Mouse (Mus musculus) left cerebral cortex, adult 6 months (tissue): Measurements from ENCODE around the gene Mtfp1. TPM values are rescaled to one million over a fixed set of nuclear protein-coding genes. Genes with fewer than 3 reads are reported as not detected.

Experiments used
- long read RNA-seq, 2 experiments: library from polyadenylated mRNA; unstranded; transcript quantifications; one replicate each; pipeline ENCODE4 v2.0.0; 2019 to 2020
- polyA plus RNA-seq: library from polyadenylated mRNA; unstranded; fragments of <200 nt; fragmentation: Nextera tagmentation; gene quantifications from 2 replicates; pipeline ENCODE4 v1.2.3, GENCODE M21; 2021

Gene Mtfp1
- polyA plus RNA-seq, result 119 and 156 TPM in 2 replicates
- long read RNA-seq, experiment 1, transcript Mtfp1-201 (4 exons, 1,411 nt), result major isoform, 381 of 431 reads
- long read RNA-seq, experiment 1, partial matches to known transcripts, result 20 of 431 reads
- long read RNA-seq, experiment 1, other reads (novel, unspliced or antisense), result 30 of 431 reads
- long read RNA-seq, experiment 2, transcript Mtfp1-201 (4 exons, 1,411 nt), result major isoform, 158 of 205 reads
- long read RNA-seq, experiment 2, partial matches to known transcripts, result 40 of 205 reads
- long read RNA-seq, experiment 2, other reads (novel, unspliced or antisense), result 7 of 205 reads

DNA sequence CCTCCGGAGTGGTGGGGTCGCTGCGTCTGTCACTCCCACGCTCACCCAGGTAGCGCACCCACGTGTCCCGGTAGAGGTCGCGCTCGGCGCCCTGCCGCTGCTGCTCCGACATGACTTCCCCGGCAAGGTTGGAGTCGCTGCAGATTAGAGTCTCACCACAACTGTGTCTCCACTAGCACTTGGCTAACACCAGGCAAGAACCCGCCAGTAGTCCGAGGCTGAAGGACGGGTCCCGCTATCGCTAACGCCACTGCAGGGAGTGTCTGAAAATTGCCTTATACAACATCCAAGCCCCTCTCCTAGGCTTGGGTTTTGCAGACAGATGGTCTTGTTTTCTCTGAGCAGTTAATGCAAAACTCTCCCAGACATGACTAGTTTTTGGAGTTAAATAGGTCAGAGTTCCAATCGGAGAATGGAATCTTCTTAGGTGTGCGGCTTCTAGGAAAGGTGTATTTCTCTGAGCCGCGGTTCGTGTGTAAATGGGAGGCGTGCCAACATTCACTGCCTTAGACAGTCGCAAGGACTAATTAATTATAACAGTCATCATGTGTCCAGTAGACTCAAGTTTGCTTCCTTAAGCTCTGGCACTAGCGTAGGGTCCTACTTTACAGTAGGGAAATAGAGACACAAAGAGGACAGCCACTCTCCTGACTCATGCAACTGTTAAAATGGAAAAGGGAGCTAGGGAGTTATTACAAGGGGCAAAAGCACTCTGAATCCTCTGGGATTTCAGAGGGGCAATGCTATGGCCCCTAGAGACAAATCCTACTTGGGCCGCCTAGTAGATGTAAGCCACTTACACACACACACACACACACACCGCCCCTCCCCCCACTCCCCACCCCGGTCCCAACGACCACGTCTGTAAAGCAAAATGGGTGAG is at the start of gene Mtfp1:
Gene Mtfp1 (minus strand): TSS at position 275 of the 883 bp plus-strand sequence.

GRCm38 (mm10) chr11:4134986-4135935 is 40.0 kb upstream of the Mtfp1 start, which contains the start of gene Rnf215:
Rnf215 (plus strand) TSS chr11:4135202.

DNA sequence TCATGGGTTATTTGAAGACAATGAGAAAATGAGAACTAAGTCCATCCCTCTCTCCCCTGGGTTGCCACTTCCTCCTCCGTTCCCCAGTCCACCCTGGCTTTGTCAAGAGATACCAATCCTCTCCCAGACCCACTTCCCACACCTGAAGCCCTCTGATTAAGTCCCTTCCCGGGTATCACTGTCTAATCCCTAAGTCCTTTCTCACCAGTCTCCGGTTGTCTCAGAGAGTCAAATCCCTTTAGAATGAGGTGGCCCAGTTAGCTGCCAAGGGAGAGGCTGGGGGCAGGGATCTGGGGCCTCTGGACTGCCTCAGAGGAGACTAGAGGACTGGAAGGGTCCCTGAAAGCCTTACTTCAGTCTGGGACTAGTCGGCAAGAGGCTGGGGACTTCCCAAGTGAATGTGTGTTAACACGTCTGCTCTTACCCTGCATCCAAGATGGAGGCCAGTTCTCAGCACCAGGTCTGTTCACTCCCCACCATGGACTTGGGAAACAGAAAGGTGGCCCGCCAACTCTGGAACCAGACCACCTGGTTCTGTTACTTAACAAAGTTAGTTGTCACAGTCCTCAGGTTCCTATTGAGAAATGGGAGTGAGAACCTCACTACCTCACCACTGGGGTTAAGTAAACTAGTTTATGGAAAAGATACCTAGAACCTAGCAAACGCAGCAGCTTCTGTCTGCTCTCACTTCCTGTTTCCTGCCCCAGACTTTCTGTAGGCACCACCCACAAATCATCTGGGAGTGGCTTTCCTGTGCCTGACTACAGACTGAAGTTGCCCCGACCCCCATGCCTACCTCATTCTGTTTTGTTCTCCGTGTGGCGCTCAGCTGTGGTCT is 27.7 kb upstream of the Mtfp1 start, which contains the start of gene Sec14l2:
Gene Sec14l2 (minus strand): TSS at position 674 of the 838 bp plus-strand sequence.

GRCm38 (mm10) chr11:4064627-4065122 is 30.6 kb downstream of the Mtfp1 start, which contains the start of gene Sec14l3:
Sec14l3 (plus strand) TSS chr11:4064841.

Other genes starting within 250 kb of the Mtfp1 start
- gene Osbp2, start 231.5 kb downstream of the Mtfp1 start, polyA plus RNA-seq, result 14.4 and 32.5 TPM in 2 replicates
- gene 4921536K21Rik, start 200.3 kb downstream of the Mtfp1 start, polyA plus RNA-seq, result 0.20 and 0.23 TPM in 2 replicates
- gene Dusp18, start 200.2 kb downstream of the Mtfp1 start, polyA plus RNA-seq, result 11.0 and 15.8 TPM in 2 replicates
- 11.6 and 15.8 TPM in 2 replicates for gene Slc35e4, start 180.8 kb downstream of the Mtfp1 start, polyA plus RNA-seq
- gene Tcn2, start 163.3 kb downstream of the Mtfp1 start, polyA plus RNA-seq, result 19.9 and 22.1 TPM in 2 replicates
- gene Pes1, start 131.5 kb downstream of the Mtfp1 start, polyA plus RNA-seq, result 28.6 and 30.3 TPM in 2 replicates
- not detected in 2 replicates for gene 4930556J24Rik, start 118.7 kb downstream of the Mtfp1 start, polyA plus RNA-seq
- gene Gal3st1, start 111.8 kb downstream of the Mtfp1 start, polyA plus RNA-seq, result 5.3 and 11.0 TPM in 2 replicates
- 0.27 and 0.38 TPM in 2 replicates for gene Sec14l4, start 64.0 kb downstream of the Mtfp1 start, polyA plus RNA-seq
- 0.45 and 1.1 TPM in 2 replicates for gene Sec14l3, start 30.6 kb downstream of the Mtfp1 start, polyA plus RNA-seq
- gene Sec14l2, start 28.0 kb upstream of the Mtfp1 start, polyA plus RNA-seq, result 3.3 and 3.9 TPM in 2 replicates
- gene Rnf215, start 39.8 kb upstream of the Mtfp1 start, polyA plus RNA-seq, result 6.3 and 29.1 TPM in 2 replicates
- 4.5 and 5.5 TPM in 2 replicates for gene Ccdc157, start 64.8 kb upstream of the Mtfp1 start, polyA plus RNA-seq
- gene Sf3a1, start 64.9 kb upstream of the Mtfp1 start, polyA plus RNA-seq, result 21.0 and 36.4 TPM in 2 replicates
- gene Tbc1d10a, start 91.3 kb upstream of the Mtfp1 start, polyA plus RNA-seq, result 30.2 and 56.9 TPM in 2 replicates
- gene Castor1, start 122.8 kb upstream of the Mtfp1 start, polyA plus RNA-seq, result 5.6 and 6.3 TPM in 2 replicates
- 0.09 and 0.27 TPM in 2 replicates for gene Osm, start 141.0 kb upstream of the Mtfp1 start, polyA plus RNA-seq
- gene Lif, start 162.1 kb upstream of the Mtfp1 start, polyA plus RNA-seq, result 0.58 and 0.78 TPM in 2 replicates